Mouse (Mus musculus) C2C12 (cell line): ENCODE measurements around the gene Polr1d.

Experiments used
- CEBPB ChIP-seq: IDR thresholded peaks from one replicate; pipeline ENCODE4 v1.6.1; 2011; ENCODE audit warnings: low read depth, mild to moderate bottlenecking, control low read depth, moderate library complexity
- CTCF ChIP-seq: IDR thresholded peaks from one replicate; pipeline ENCODE4 v1.5.1; 2011; ENCODE audit not compliant: control insufficient read depth, insufficient read depth, insufficient read length
- FOSL1 ChIP-seq: IDR thresholded peaks from one replicate; pipeline ENCODE4 v1.8.0; 2011; ENCODE audit warnings: mild to moderate bottlenecking, low read length; ENCODE audit not compliant: poor library complexity, insufficient read depth, severe bottlenecking
- MAX ChIP-seq: IDR thresholded peaks from one replicate; pipeline ENCODE4 v1.6.1; 2011; ENCODE audit warnings: mild to moderate bottlenecking, control low read depth
- MYOD1 ChIP-seq: IDR thresholded peaks from one replicate; pipeline ENCODE4 v1.6.1; 2011; ENCODE audit warnings: low read depth; ENCODE audit not compliant: control insufficient read depth, insufficient read length
- USF1 ChIP-seq: IDR thresholded peaks from one replicate; pipeline ENCODE4 v1.6.1; 2011; ENCODE audit warnings: low read depth, mild to moderate bottlenecking, control low read depth, moderate library complexity

DNA sequence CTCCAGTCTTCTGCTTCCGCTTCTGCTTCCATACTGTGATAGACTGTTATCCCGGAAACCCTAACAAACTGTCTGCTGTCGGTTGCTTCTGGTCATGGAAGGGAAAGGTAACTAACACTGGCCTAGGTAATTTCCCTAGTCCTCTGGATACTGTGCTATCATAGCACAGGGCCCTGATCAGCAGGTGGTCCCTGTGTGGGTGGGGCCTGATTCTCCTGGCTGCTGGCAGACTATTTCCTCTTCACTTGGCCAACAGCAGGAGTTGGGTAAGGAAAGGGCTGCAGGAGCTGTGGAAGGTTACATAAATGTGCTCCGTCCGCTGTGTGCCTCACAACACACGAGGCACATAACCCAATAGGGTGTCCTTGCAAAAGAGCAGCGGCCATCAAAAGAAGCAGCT lies 80.6 kb downstream of the Polr1d start:
- TF ChIP-seq FOSL1 = no peak
- no peak for TF ChIP-seq CTCF
- no peak for TF ChIP-seq USF1
- TF ChIP-seq CEBPB = no peak
- TF ChIP-seq MYOD1 = no peak
- TF ChIP-seq MAX = no peak
